Mouse (Mus musculus): Measurements from ENCODE around the gene Ipmk.

Gene Ipmk

DNA sequence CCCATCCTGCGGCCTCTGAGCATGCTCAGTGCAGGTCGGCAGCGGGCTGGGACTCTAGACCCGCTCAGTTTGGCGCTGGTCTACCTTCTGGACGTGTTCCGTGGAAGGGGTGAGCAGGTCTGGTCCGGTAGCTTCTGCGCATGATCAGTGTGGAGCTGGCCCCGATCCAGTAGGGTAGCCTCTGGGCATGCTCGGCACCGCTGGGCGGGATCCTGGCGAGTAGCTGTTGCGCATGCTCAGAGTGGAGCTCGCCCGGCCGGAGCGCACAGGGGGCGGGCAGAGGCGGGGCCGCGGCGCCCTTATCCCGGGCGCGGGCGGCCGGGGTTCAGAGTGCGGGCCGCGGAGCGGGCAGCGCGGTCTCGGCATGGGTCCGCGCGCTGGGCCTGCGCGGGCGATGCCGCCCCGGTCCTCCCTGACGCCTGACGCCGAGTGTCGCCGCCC is at the start of gene Ipmk:
Gene Ipmk (plus strand): TSS at position 255 of the 441 bp plus-strand sequence.
- peak; percentile 98 for DNase-seq (ENCODE audit: low read depth, low spot score)

DNA sequence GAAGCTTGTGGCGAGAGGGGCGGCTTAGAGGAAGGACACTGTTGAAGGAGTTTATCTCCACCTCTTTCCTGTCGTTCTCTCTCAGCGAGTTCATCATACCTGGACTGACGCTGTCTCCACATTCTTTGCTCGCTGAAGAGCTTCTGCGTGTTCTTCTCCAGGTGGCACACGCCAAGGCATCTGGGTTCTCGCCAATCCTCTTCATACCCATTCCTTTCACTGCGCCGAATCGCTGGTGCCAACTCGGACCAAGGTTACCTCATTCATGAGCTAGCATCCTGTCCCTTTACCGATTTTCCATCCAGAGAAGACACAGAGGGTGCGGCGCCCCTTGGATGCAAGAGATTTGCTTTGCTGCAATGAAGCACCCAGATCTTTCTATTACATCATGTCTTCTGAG is 47.4 kb upstream of the Ipmk start:
- no peak for DNase-seq (ENCODE audit: low read depth, low spot score)

DNA sequence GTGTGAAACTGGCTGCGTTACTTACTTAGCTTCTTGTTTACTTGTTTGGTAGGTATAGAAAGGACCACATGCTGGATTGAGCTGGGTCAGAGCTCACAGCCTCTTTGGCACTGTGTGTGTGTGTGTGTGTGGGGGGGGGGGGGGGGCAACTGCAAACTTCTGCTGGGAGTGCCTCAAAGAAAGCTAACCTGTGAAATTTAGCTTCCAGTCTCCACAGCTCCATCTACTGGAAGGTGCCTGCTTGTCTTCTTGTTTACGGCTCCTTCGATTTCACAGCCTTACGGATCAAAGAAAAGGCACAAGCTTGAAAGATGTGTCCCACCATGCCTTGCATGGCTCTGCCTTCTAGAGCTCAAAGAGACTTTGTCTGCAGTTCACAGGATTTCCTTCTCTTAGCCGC is 45.1 kb upstream of the Ipmk start:
- peak; percentile 80 for DNase-seq (ENCODE audit: low read depth, low spot score)

DNA sequence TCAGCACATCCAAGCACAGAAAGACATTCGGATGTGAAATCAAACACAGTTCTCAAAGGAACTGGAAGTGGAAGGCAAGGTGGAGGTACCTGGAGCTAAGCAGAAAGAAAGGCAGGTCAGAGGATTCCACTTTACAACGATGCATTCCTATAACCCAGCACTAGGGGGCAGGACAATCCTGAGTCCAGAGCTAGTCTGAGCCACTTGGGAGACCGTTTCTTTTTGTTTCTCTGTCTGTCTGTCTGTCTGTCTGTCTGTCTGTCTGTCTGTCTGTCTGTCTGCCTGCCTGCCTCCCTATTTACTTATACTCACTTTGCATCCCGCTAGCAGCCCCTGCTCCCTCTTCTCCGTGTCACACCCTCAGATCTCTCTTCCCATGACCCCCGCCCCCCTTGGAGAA is 41.4 kb upstream of the Ipmk start:
- peak; percentile 82 for DNase-seq (ENCODE audit: low read depth, low spot score)

DNA sequence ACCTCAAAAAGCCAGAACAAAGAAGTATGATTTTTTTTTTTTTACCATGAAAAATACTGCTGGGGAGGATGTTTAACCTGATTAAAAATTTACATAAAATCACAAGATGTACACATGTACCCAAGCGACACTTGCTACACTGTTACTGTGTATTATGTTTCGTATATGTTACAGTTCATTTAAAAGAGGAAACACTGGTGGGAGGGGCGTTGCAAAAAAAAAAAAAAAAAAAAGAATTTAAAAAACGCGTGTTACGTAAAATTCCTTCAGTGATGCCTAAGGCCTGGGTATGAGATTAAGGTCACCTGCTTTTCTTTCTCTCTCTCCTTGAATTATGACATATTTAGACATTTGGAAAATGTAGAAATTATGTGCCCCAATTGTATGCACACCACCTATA is 40.8 kb upstream of the Ipmk start:
- DNase-seq (ENCODE audit: low read depth, low spot score), result no peak

DNA sequence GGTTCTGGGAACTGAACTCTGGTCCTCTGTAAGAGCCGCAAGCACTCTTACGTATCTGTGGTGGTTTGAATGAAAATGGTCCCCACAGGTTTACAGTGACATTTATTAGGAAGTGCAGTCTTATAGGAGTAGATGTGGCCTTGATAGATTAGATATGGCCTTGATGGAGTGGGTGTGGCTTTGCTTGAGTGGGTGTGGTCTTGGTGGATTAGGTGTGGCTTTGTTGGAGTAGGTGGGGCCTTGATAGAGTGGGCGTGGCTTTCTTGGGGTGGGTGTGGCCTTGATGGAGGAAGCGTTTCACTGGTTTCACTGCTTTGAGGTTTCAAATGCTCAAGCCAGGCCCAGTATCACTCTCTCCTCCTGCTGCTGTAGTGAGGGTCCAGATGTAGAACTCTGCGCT is 39.4 kb upstream of the Ipmk start:
- DNase-seq (ENCODE audit: low read depth, low spot score), result peak; percentile 85

DNA sequence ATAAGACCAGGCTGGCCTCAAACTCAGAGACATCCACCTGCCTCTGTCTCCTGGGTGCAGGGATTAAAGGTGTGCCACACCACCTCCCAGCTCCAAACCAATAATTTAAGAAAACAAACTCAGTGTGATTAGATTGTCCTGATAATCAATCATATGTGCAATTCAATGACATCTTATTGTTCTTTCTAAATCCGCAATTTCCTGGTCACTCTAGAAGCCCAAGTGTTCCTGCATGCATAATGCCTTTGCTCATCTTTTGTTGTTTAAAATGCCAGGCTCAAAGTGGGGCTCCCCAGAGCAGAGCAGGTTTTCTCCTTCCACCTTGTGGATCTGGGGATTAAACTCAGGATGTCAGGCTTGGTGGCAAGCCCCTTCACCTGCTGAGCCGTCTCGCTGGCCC is 37.3 kb upstream of the Ipmk start:
- peak; percentile 94 for DNase-seq (ENCODE audit: low read depth, low spot score)

DNA sequence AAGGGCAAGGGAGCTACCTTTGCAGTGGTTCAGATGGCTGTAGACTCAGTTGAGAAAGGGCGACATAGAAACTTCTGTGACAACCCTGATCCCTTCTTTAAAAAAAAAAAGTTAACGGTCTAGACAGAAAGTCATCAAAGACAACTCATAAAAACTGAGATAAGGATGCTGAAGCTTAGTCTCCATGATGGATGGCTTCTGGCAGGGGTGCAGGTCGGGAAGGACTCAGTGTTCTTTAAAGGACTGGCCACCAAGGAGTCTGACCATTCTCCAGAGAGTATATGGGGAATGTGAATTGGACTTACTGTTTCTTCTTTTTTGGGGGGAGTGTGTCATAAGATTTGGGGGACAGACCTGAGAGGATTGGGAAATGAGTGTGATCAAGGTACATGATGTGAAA is 33.0 kb upstream of the Ipmk start:
- DNase-seq (ENCODE audit: low read depth, low spot score), result no peak

DNA sequence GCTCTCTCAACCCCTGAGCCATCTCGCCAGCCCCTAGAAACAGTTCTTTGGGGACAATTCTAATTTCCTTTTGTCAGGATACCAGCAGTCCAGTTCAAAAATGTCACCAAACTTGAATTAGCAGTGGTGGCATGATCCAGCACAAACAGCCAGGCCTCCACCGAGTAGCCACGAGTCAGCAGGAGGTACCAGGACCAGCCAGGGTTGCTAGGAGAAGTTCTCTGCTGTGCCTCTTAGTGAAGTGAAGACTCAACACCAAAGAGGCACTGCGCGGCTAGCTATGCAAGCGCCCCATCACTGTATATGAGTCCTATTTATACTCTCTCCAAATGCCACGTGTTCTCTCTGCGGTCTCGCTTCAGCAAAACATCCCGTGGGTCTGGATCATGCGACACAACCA is 31.5 kb upstream of the Ipmk start:
- no peak for DNase-seq (ENCODE audit: low read depth, low spot score)

DNA sequence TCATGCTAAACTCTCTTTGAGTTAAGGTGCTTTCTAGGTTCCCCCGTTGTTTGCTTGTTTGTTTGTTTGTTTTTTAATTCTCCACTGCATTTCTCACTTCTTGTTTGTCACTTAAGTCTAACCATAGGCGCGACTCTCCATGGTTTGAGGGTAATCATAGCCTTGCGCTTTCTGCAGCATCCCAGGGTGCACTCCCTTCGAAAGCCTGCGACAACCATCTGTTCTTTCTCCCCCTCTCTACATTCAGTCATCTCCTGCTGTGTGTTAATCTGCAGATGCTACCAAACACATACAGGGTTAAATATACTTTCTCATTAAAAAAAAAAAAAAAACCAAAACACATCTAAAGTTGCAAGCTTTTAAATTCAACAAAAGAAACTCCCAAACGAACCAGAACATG is 31.1 kb upstream of the Ipmk start:
- no peak for DNase-seq (ENCODE audit: low read depth, low spot score)

DNA sequence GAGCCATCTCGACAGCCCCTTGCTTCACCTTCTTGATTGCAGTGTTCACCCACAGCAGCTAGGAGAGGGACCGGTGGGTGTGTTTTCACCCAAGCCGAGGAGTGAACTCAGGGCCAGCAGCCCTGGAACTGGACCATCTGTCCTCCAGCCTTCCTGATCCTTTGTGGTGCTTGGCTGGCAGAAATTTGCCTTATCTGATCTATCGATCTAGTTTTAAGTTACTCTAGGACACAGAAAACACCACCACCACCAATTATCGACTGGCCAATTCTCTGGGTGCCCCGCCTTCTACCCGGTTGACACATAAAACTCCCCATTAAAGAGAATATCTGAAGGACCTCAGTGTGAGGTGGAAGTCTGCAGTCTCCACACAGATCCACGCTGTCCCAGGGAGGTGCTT is 23.9 kb upstream of the Ipmk start:
- DNase-seq (ENCODE audit: low read depth, low spot score), result no peak

DNA sequence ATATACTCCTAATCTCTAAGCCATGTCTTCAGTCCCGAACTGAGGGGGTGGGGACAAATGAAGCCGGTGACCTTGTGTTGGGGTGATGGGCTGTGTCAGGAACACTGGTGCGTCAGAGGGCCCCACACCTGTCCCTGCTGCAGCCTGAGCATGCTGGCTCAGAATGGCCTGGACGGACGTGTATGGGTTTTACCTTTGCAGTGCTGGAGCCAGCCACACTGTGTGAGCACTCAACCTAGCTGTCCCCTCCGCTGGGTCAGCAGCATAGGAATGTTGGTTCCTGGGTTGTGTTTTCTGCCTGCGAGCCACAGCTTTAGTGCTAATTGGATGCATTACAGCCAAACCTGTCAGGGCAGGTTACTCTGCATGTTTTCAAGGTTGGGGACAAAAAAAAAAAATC is 21.4 kb upstream of the Ipmk start:
- DNase-seq (ENCODE audit: low read depth, low spot score), result no peak

DNA sequence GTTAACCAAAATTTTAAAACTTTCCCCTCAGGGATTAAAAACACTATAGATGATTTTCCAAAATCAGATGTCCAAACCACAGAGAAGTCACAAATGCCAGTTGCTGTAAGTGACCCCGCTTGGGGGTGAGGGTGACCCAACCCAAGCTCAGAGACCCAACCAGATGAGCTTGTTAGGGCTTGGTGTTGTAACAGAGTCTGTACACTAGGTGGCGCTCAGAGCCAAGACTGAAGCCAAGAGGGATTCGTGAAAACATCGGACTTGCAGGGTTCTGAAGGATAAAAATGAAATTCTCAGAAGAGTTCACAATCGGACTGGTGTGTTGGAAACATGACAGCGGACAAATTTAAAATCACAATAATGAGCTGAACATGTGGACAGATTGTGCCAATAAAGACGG is 20.8 kb upstream of the Ipmk start:
- DNase-seq (ENCODE audit: low read depth, low spot score), result peak; percentile 84

DNA sequence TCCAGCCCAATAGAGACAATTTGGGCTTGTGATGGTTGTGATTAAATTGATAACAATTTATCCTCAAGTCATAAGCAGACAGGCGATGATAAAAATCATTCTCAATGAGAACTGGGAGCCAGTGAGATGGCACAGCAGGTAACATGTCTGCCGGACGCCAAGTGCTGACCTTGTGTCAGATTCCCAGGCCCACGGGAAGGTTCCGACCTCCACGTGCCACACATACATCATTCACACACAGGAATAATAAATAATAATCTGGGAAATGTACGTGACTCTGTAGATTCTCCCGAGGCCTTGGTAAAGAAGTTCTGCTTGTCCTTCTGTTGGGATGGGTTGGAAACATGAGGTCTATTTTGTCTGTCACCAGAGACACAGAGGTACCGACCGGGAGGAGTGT is 20.2 kb upstream of the Ipmk start:
- no peak for DNase-seq (ENCODE audit: low read depth, low spot score)

DNA sequence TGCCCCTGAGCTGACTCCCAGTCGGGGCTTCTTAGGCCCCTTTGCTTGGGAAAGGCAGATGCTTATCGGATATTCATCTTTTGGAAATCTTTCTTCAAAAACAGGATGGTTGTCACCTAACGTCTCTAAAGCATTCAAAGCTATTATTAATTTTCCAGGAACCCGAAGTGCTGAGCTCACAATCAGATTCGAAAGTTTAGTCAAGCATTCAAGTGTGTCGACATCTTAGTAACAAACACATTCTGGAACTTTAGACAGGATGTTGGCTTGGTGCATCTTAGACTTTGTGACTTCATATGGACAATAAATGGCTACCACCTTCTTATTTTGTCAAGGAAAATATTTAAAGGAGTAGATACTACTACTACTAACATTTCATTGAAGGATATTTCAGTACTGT is 19.2 kb upstream of the Ipmk start:
- no peak for DNase-seq (ENCODE audit: low read depth, low spot score)

DNA sequence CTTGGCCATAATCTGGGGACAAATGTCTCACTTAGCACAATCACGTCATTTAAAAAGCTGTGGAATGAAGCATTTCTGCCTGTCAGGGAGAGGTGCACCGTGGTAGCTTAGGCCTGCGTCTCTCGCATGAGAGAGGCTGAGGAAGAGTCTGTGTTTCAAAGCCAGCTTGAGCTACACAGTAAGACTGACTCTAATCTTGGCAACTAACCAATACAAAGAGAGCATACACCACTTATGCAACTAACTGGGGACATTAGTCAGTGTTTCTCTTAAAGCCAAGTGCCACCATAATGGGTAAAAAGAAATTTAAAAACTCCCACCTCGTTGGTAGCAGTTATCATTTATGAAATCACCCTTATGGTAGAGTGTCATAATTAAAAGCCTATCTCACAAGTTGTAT is 18.7 kb upstream of the Ipmk start:
- no peak for DNase-seq (ENCODE audit: low read depth, low spot score)

DNA sequence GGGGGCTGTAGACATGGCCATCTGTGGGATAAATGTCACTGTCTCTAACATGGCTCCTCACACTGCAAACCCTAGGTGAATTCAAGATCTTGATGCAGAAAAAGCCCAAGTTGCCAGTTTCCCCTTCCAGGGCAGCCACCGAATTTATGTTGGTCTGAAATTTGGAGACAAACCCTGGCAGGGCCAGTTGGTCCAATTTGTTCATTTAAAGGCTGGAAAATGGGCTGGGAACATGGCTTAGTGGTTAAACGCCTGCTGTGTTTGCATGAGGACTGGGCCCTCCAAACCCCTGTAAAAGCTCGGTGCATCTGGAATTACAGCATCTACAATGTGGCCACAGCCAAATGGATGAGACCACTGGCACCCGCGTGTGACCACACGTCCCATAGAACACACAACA is 18.3 kb upstream of the Ipmk start:
- DNase-seq (ENCODE audit: low read depth, low spot score), result no peak

DNA sequence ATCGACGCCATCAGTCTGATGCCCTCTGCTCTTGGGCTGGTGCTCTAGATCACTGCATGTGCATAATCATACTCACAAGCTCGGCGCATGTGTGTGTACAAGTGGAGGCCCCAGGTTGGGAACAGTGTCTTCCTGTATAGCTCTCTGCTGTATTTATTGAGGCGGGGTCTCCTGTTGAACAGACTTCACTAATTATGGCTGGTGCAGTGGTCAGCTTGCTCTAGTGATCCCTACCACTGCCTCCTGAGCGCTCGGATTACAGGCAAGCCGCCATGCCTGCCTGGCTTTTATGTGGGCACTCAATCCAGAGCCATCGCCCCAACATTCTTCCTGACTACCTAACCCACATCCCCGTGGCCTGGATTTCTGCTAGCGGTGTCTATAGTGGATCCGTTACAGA is 17.5 kb upstream of the Ipmk start:
- no peak for DNase-seq (ENCODE audit: low read depth, low spot score)

DNA sequence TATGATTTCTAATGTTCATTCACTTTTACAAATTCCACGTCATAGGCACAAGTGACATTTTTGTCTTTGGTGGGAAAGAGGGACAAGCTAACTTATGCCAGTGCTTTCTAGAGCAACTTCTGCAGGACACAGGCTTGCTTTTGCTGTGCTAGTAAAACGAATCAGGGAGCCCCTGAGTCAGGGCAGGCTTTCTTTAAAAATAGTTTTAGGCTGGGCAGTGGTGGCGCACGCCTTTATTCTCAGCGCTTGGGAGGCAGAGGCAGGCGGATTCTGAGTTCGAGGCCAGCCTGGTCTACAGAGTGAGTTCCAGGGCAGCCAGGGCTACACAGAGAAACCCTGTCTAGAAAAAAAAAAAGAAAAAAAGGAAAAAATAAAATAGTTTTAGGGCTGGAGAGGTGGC is 15.7 kb upstream of the Ipmk start:
- no peak for DNase-seq (ENCODE audit: low read depth, low spot score)

DNA sequence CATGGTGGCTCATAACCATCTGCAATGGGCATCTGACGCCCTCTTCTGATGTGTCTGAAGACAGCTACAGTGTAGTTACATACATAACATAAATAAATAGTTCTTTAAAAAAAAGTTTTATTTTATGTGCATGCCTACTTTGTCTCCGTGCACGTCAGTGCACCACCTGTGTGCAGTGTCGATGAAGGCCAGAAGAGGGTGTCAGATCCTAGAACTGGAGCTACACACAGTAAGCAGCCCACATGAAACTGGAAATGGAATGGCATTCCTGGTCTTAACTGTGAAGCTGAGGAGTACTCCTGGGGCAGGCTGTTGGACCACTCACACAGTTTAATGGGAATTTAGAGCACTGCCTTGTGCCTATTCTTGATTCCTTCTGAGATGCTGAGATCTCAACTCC is 15.2 kb upstream of the Ipmk start:
- peak; percentile 70 for DNase-seq (ENCODE audit: low read depth, low spot score)

DNA sequence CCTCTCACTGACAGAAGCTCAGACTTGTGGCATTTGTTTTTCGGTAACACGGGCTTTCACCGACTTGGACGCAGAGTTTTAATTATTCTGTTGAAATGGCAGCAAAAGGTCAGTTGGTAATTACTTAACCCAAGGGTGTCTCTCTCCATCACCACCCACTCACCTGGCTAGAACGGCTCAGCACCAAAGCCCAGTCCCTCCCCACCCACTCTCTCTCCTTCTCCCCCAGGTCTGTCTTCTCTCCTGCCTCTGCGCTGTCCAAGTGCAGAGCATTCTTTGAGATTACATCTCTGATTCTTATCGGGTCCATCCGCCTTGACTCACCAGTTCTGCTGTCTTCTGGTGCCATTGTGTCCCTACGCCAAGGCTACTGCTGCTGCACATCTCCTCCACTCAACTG is 14.7 kb upstream of the Ipmk start:
- no peak for DNase-seq (ENCODE audit: low read depth, low spot score)

DNA sequence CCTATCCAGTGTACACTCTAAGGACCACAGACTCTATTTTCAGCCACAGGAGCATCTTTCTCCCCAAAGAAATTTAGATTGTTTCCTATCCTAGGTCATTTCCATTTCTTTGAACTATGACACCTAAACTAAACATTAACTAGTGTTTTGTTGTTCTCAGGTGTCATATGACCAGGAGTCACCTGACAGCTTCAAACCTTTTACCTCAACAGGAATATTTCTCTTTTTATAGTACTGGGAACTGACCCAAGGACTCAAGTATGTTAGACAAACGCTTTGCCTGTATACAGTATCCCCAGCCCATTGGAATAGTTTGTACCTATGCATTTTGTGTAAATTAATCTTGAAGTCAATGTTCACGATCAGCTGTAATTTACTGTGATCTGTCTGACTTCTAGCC is 9.8 kb upstream of the Ipmk start:
- no peak for DNase-seq (ENCODE audit: low read depth, low spot score)

DNA sequence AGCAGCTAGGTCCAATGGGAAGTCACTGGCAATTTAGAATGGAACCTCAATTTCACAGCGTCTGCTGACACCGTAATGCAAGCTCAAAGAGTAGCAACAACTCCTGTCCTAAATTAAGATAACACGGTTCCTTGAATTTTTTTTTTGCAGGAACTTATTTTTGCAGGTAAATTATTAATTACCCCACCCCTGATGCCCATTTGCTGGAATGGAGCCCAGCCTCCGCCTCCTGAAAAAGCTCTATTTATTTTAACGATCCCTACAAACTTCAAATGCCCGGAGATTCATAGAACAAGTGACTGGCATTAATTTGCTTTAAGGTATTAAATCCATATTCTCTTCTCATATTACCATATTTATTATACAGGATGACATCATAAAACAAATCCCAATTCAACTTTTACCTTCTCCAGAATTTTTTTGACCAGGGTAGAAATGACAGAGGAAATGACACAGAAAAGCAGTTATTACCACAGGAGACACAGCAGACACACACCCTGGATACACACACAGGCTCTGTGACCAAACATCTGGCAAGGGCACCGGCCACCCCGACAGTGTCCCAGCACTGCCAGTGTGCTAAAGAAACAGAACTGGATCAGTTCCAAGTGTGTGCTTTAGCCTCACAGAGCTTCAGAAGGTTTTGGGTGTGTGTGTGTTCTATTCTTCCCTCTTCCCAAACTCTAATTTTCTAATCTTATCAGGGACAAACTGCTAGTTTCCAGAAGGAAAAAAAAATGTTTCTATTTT is 9.2 kb upstream of the Ipmk start:
- no peak for DNase-seq (ENCODE audit: low read depth, low spot score)

DNA sequence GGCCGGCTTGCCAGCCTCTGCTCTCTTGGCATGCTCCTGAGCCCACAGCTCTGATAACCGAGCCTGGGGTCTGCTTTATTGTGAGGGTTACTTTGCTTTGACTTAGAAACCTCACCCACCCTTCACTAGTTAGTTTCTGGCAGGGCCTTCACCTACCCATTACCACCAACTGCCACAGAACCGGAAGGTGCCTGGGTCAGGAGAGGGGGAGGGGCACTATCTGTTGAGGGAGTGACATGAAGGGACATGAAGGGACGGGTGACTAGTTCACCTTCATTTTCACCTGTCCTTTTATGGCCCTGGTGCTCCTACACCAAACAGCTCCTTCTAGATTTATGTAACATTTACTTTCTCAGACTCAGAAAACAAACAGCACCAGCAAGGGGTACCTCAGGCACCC is 8.1 kb upstream of the Ipmk start:
- DNase-seq (ENCODE audit: low read depth, low spot score), result no peak
